Mouse (Mus musculus) naive thymus-derived CD4-positive, alpha-beta T cell, adult 2 months (primary cell): ENCODE measurements around the gene Gm17349.

Experiments used
- DNase-seq: peaks from one replicate; pipeline ENCODE4 v3.0.0-alpha.2; 2011; ENCODE audit warnings: low read depth

Gm17349 gene

DNA sequence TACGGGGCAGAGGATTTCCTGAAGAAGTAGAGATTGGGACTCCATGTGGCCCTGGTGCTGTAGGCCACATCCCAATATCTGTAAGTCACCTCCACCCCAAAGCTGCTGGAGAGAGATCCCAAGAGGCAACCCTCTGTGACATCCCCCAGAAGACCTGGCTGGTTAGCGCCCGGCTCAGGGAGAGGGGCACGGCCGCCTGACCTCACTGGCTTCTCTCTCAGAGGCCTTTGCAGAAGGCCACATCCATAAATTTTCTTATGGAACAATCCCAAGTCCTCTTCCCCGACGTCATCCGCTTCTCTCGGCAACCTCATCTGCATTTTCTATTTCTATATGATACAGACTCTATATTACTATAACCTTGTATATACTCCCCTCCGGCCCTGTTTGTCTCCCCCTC lies 5.6 kb downstream of the Gm17349 start:
- DNase-seq, result no peak

GRCm38 (mm10) chr15:99698533-99699085 lies 6.7 kb downstream of the Gm17349 start:
- DNase-seq, result no peak

- no peak for DNase-seq
These were observed 8.0 kb downstream of the Gm17349 start for GRCm38 (mm10) chr15:99697309-99697708.

DNA sequence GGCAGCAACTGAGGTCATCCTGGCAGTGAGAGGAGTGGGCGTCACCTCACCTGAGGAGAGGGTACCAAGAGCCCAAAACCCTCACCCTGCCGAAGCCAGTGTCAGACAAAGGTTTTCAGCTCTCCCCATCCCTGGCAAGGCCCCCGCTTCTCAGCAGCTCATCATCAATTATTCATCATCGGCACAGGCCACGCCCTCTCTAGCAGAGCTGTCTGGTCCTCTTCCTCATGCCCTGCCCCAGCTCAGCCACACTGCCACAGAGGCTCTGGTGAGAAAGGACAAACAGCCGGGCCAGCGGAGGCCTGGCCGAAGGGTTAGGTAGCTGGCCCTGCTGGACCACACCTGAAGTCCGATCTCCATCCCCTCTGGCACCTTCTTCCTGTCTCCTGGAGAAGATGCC lies 13.3 kb downstream of the Gm17349 start:
- no peak for DNase-seq

DNA sequence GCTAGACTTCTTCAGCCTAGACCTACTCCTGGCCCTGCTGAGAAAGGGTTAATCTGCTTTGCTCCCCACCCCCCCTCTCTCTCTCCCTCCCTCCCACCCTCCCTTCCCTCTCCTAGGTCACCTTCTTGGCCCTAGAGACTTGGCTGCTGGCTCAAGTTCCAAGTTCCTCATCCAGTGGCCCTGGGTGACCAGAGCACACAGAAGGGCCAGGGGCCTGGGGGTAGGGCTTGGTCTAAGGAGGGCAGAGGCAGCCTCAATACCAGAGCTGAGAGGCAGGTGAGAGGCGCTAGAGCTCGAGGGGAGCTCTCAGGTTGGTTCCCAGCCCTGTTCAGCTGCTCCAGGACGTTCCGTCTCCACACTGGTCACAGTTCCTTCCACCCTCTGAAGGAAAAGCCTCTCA lies 14.4 kb downstream of the Gm17349 start:
- DNase-seq, result no peak

GRCm38 (mm10) chr15:99688712-99689111 lies 16.6 kb downstream of the Gm17349 start:
- peak; percentile 66 for DNase-seq

- no peak for DNase-seq
These were observed 21.1 kb downstream of the Gm17349 start for GRCm38 (mm10) chr15:99684156-99684555.

DNA sequence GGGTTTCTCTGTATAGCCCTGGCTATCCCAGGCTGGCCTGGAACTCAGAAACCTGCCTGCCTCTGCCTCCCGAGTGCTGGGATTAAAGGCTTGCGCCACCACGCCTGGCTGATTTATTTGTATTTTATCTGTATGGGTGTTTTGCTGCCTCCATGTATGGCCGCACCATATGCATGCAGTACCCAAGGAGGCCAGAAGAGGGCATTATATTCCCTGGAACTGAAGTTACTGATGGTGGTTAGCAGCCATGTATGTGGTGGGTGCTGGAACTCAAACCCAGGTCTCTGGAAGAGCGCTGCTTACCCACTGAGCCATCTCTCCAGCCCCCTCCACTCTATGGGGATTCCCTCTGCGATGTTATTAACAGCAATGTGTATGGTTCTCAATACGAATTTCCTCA lies 22.4 kb downstream of the Gm17349 start:
- DNase-seq, result peak; percentile 55

GRCm38 (mm10) chr15:99679008-99679407 lies 26.3 kb downstream of the Gm17349 start:
- DNase-seq, result no peak

GRCm38 (mm10) chr15:99678063-99678800 lies 27.1 kb downstream of the Gm17349 start:
- peak; percentile 45 for DNase-seq

DNA sequence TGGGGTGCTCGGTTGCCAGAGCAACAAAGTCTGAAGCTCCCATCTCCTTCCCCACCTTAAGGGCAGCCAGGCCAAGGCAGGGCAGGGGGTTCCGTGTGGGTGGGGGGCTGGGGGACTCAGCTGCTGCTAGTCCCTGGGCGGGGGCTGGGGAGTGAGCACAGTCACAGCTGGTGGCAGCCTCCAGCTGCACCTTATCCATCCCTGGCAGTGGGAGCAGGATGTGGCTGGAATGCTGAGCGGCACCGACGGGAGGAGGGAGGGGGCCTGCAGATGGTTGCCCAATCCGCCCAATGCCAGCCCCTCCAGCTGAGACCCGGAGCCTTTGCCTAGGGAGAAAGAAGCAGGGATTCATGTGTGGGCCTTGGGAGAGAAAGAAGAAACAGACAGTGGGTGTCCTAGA lies 28.2 kb downstream of the Gm17349 start:
- DNase-seq, result no peak

DNA sequence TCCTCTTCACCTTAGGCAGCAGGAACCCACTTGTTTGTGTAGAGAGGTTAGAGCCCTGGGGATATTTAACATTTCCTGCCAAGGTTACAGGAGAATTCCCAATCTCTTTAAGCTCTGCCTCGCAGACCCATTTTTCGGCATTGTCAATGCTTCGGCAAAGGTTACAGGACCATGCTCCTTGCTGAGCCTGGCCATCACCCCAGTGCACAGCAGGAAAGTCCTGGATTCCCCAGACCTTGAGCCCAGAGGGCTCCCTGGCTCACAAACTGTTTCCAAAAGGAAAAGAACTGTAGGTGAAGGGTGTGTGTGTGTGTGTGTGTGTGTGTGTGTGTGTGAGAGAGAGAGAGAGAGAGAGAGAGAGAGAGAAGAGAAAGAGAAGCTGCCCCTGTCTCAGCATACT lies 30.4 kb downstream of the Gm17349 start:
- DNase-seq, result no peak

GRCm38 (mm10) chr15:99671783-99672182 lies 33.5 kb downstream of the Gm17349 start:
- no peak for DNase-seq

GRCm38 (mm10) chr15:99670964-99671670 lies 34.2 kb downstream of the Gm17349 start:
- no peak for DNase-seq

GRCm38 (mm10) chr15:99670154-99670821 lies 35.0 kb downstream of the Gm17349 start, which contains the start of gene Asic1:
Gene Asic1, plus strand, starts transcription at chr15:99670368.
- no peak for DNase-seq

DNA sequence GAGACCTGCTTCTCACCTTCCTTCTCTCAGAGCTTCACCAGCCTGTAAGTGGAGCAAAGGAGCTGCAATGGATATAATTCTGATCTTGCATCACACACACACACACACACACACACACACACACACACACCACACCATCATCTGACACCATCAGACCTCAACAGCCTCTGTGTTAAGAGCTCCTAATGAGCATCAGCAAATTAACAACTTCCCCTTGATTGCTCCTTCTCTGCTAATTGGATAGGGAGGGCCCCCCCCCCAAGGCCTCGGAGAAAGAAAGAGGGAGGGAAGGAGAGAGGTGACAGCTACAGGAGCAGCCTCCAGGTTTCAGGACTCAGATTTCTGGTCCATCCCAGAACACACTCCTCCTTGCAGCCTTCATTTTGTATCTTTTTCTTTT lies 35.9 kb downstream of the Gm17349 start:
- no peak for DNase-seq

DNA sequence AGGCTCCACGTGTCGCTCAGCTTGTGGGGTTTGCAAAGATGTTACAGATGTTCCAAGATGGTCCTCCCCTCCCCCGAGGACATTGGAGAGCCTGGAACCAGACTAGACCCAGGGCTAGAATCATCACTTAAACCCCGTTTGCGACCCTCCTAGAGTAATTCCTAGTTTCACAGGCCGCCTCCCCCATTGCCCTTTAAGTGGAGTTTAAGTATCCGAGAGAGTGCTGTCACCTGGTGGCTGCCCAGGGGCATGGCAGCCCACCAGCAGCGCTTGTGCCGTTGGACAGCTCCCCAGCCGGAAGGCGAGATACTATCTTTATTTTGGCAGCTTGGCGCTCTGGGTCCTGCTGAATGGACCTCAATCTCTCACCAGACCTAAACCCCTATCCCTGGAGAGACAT lies 36.4 kb downstream of the Gm17349 start:
- DNase-seq, result peak; percentile 75

DNA sequence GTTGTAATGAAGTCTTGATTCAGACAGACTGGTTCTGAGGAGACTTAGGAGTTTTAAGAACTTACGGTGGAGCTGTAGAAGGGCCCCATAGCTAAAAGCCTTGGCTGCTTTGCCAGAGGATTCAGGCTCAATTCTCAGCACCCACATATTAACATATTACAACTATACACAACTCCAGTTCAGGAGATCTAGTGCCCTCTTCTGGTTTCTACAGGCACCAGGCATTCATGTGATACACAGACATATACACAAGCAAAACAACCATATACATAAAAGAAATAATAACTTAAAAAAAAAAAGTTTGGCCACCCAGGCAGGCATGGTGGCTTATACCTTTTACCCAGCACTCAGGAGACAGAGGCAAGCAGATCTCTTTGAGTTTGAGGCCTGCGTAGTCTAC lies 37.7 kb downstream of the Gm17349 start:
- DNase-seq, result no peak

- no peak for DNase-seq
These were observed 40.5 kb downstream of the Gm17349 start for GRCm38 (mm10) chr15:99664600-99665451.

DNA sequence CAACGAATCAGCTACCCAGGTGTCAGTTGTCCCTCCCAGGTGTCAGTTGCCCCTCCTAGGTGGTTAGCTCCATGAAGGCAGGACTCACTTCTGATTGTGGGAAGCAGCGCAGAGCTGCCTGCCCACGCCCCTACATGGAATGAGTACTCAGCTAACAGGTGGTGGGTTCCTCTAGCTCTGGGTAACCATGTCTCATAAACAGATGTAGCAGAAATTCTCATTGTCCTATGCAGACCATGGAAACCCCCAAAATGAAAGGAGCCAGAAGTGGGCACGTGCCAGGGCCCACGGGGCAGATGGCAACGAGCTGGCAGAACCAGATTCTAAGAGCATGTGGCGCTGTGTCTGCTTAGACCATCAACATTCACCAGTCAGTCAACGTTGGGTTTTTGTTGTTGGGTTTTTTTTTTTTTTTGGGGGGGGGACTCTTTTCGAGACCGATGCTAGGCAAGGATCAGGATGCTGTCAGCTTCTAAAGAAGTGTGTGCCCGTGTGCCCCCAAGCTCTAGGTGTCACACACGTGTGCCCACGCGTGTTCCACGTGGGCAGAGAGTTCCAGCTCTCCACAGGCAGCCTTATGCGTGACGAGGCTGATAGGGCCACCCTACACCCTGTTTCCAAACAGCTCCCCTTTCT lies 41.2 kb downstream of the Gm17349 start:
- DNase-seq, result no peak

- no peak for DNase-seq
These were observed 42.9 kb downstream of the Gm17349 start for GRCm38 (mm10) chr15:99662371-99662770.
